Mouse (Mus musculus) limb, embryonic 14.5 days (tissue): ENCODE data around the gene Ncoa1. TPM values are rescaled to one million over a fixed set of nuclear protein-coding genes. Genes with fewer than 3 reads are reported as not detected.

Experiments used
- ATAC-seq: fragments of 200-750 bp; cut with Nextera tagmentation; 2 replicates; pipeline ENCODE4 v1.8.0; 2017; ENCODE audit warnings: low read depth, moderate number of reproducible peaks, moderate TSS enrichment; ENCODE audit not compliant: low FRiP score
- DNase-seq: peaks from one replicate; pipeline ENCODE4 v3.0.0-alpha.2; 2015; ENCODE audit warnings: low spot score
- H3K27ac ChIP-seq: fragments of 300-500 bp; sonication (generic); replicated peaks from 2 replicates; pipeline ENCODE4 v1.5.1; 2014; ENCODE audit warnings: low read depth, mild to moderate bottlenecking, low read length, moderate library complexity, mixed read lengths
- H3K27me3 ChIP-seq: fragments of 300-500 bp; sonication (generic); 2 replicates; pipeline ENCODE4 v1.6.1; 2014; ENCODE audit warnings: low read length, mixed read lengths; ENCODE audit not compliant: control insufficient read depth, insufficient read depth
- H3K36me3 ChIP-seq: fragments of 300-500 bp; sonication (generic); 2 replicates; pipeline ENCODE4 v1.6.1; 2014; ENCODE audit warnings: mild to moderate bottlenecking, low read length, moderate library complexity, mixed read lengths; ENCODE audit not compliant: control insufficient read depth, insufficient read depth
- H3K4me1 ChIP-seq: fragments of 300-500 bp; sonication (generic); 2 replicates; pipeline ENCODE4 v1.6.1; 2014; ENCODE audit warnings: antibody characterized with exemption, low read length, mixed read lengths; ENCODE audit not compliant: control insufficient read depth, insufficient read depth
- H3K4me2 ChIP-seq: fragments of 300-500 bp; sonication (generic); replicated peaks from 2 replicates; pipeline ENCODE4 v1.6.1; 2014; ENCODE audit warnings: low read depth, mild to moderate bottlenecking, low read length, moderate library complexity; ENCODE audit not compliant: severe bottlenecking
- H3K4me3 ChIP-seq: fragments of 300-500 bp; sonication (generic); replicated peaks from 2 replicates; pipeline ENCODE4 v1.5.1; 2014; ENCODE audit warnings: low read length
- H3K9ac ChIP-seq: fragments of 300-500 bp; sonication (generic); 2 replicates; pipeline ENCODE4 v1.6.1; 2014; ENCODE audit warnings: mild to moderate bottlenecking, low read depth, low read length, moderate library complexity; ENCODE audit not compliant: severe bottlenecking
- H3K9me3 ChIP-seq: fragments of 300-500 bp; sonication (generic); 2 replicates; pipeline ENCODE4 v1.6.1; 2016; ENCODE audit warnings: low read length; ENCODE audit not compliant: control insufficient read depth
- POLR2A ChIP-seq: fragments of 200-500 bp; IDR thresholded peaks from 2 replicates; pipeline ENCODE4 v1.8.0; 2012; ENCODE audit warnings: inconsistent platforms, mild to moderate bottlenecking, moderate library complexity, borderline replicate concordance; ENCODE audit not compliant: insufficient read depth, insufficient read length; ENCODE audit errors: extremely low read depth
- WGBS: fragments of 180-500 bp; shearing (Covaris S2); extraction: QIAGEN DNeasy Blood & Tissue Kit; methylation state at CpG from one replicate; pipeline ENCODE4 v1.1.7; 2014; 5-methylcytosine and 5-hydroxymethylcytosine counted together
- polyA plus RNA-seq, 2 experiments: library from polyadenylated mRNA; depleted of rRNA in 1 of 2; stranded (reverse) in 1 of 2; unstranded in 1 of 2; fragments of >200 nt; fragmentation: Nextera tagmentation in 1 of 2; extraction: Ambion mirVana in 1 of 2; gene quantifications; 2 replicates each; pipeline versions ENCODE4 v1.2.1 to v1.2.3; 2012 to 2014

Gene Ncoa1
- polyA plus RNA-seq, 2 experiments: 26.3 to 26.9 TPM

- no peak overlapping the region for H3K4me2 ChIP-seq
- H3K36me3 ChIP-seq: no peaks in the 10 kb centered on the region
- H3K27ac ChIP-seq: no peak overlapping the region
- H3K4me3 ChIP-seq: no peak overlapping the region
- H3K9ac ChIP-seq: no peak overlapping the region
- no peak for TF ChIP-seq POLR2A
- DNase-seq (peak; percentile 21), ATAC-seq (no peak)
- no peaks in the 10 kb centered on the region for H3K9me3 ChIP-seq
- H3K27me3 ChIP-seq: no peaks in the 10 kb centered on the region
- no peaks in the 10 kb centered on the region for H3K4me1 ChIP-seq
- WGBS: 46% methylated on average over 2 of the region's 2 CpGs
Observed at GRCm38 (mm10) chr12:4355019-4355730, 121.8 kb downstream of the Ncoa1 start.

GRCm38 (mm10) chr12:4343216-4343615, 133.8 kb downstream of the Ncoa1 start:
- no peak for TF ChIP-seq POLR2A
- Histone ChIP-seq H3K27me3 (no peaks in the 10 kb centered on the region), H3K9ac (no peak overlapping the region), H3K36me3 (no peaks in the 10 kb centered on the region), H3K4me3 (no peak overlapping the region), H3K27ac (0 out of 2 replicates have a peak overlapping the region, but pooled peaks have one; percentile 1), H3K4me2 (no peak overlapping the region), H3K4me1 (no peaks in the 10 kb centered on the region), H3K9me3 (no peaks in the 10 kb centered on the region)
- peak; percentile 6 for DNase-seq
- 48% methylated on average over 2 of the region's 2 CpGs for WGBS
- peak; percentile 30 for ATAC-seq

- H3K4me1 ChIP-seq: no peaks in the 10 kb centered on the region
- WGBS: 43% methylated on average over 3 of the region's 3 CpGs
- ATAC-seq (no peak), DNase-seq (no peak)
- no peak overlapping the region for H3K9ac ChIP-seq
- no peak overlapping the region for H3K4me3 ChIP-seq
- H3K36me3 ChIP-seq: 0 out of 2 replicates have a peak, but pooled peaks cover 3% of the 10 kb centered on the region
- H3K27me3 ChIP-seq: no peaks in the 10 kb centered on the region
- no peak overlapping the region for H3K27ac ChIP-seq
- no peak overlapping the region for H3K4me2 ChIP-seq
- no peaks in the 10 kb centered on the region for H3K9me3 ChIP-seq
- TF ChIP-seq POLR2A: no peak
Observed at GRCm38 (mm10) chr12:4342087-4342486, 134.9 kb downstream of the Ncoa1 start.

- H3K4me2 ChIP-seq: no peak overlapping the region
- no peaks in the 10 kb centered on the region for H3K27me3 ChIP-seq
- ATAC-seq (peak; percentile 57; the same call in 1 of the 2 replicates), DNase-seq (no peak)
- no peak overlapping the region for H3K9ac ChIP-seq
- H3K4me1 ChIP-seq: no peaks in the 10 kb centered on the region
- no peak for TF ChIP-seq POLR2A
- no peak overlapping the region for H3K4me3 ChIP-seq
- H3K9me3 ChIP-seq: no peaks in the 10 kb centered on the region
- H3K36me3 ChIP-seq: 0 out of 2 replicates have a peak, but pooled peaks cover 5% of the 10 kb centered on the region
- H3K27ac ChIP-seq: no peak overlapping the region
- 52% methylated on average over 3 of the region's 3 CpGs for WGBS
Observed at GRCm38 (mm10) chr12:4340325-4340924, 136.6 kb downstream of the Ncoa1 start.

DNA sequence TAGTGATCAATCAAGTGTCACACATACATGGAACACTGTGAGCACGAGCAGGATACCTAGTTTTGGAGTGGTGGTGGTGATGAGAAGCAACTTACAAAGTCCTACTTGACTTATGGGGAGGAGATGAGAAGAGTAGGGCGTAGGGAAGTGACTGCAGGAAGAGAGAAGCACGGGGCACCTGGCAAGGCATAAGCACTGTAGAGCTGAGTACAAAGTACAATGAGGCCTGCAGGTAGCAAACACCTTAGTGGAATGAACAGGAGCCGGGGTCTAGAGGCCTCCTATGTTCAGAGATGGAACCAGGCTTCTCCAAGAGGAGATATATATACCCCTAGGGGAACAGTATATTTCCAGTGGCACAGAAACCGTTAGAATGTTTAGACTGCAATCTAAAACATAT, 153.4 kb downstream of the Ncoa1 start:
- 55% methylated on average over 5 of the region's 5 CpGs for WGBS
- H3K27ac ChIP-seq: no peak overlapping the region
- H3K4me1 ChIP-seq: no peaks in the 10 kb centered on the region
- H3K27me3 ChIP-seq: no peaks in the 10 kb centered on the region
- DNase-seq (no peak), ATAC-seq (no peak)
- peaks cover 25% of the 10 kb centered on the region for H3K36me3 ChIP-seq
- H3K9ac ChIP-seq: no peak overlapping the region
- TF ChIP-seq POLR2A: no peak
- no peaks in the 10 kb centered on the region for H3K9me3 ChIP-seq
- no peak overlapping the region for H3K4me3 ChIP-seq
- H3K4me2 ChIP-seq: no peak overlapping the region
